Mouse (Mus musculus) bone marrow macrophage, adult 2 months (primary cell): ENCODE data around the gene Ldlrad1. TPM values are rescaled to one million over a fixed set of nuclear protein-coding genes. Genes with fewer than 3 reads are reported as not detected.

ENCODE experiments used
- H3K27ac ChIP-seq: 2 replicates; pipeline ENCODE4 v1.5.1; 2012; ENCODE audit warnings: low read depth, low read length; ENCODE audit not compliant: insufficient read depth
- H3K4me1 ChIP-seq: 2 replicates; pipeline ENCODE4 v1.6.1; 2012; ENCODE audit warnings: low read length; ENCODE audit not compliant: control insufficient read depth, insufficient read depth
- H3K4me3 ChIP-seq: 2 replicates; pipeline ENCODE4 v1.5.1; 2012; ENCODE audit warnings: mild to moderate bottlenecking, low read length, moderate library complexity; ENCODE audit not compliant: insufficient read depth
- CTCF ChIP-seq: IDR thresholded peaks from 2 replicates; pipeline ENCODE4 v1.5.1; 2012; ENCODE audit warnings: low read depth, mild to moderate bottlenecking, low read length, moderate library complexity
- POLR2A ChIP-seq: IDR thresholded peaks from 2 replicates; pipeline ENCODE4 v1.6.1; 2012; ENCODE audit warnings: mild to moderate bottlenecking, low read depth, low read length, borderline replicate concordance
- polyA plus RNA-seq: library from polyadenylated mRNA; stranded (reverse); fragments of >200 nt; gene quantifications from 2 replicates; pipeline ENCODE4 v1.2.4, GENCODE M21; 2012; ENCODE audit not compliant: missing spikeins, insufficient read depth, insufficient read length

The Ldlrad1 gene
- polyA plus RNA-seq, 1 experiment, result not detected

DNA sequence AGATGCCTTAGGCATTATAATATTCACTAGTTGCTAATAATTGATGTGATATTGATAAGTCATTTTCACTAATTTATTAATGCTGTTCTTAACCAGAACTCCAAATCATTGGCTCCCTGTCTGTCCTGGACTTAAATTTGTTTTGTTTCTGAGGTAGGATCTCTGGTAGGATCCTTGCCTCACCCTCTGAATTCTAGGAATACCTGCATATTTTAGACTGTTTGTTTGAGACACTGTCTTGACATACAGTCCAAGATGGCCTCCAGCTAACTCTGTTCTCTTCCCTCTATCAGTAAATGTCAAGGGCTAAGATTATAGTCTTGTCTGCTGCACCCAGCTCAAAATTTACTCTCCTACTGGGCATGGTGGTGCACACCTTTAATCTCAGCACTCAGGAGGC, 28.2 kb upstream of the Ldlrad1 start:
- H3K4me1 ChIP-seq, result peaks cover 30% of the 10 kb centered on the region
- no peak for TF ChIP-seq POLR2A
- no peak for TF ChIP-seq CTCF
- H3K27ac ChIP-seq, result no peak overlapping the region
- no peak overlapping the region; the same call in 1 of the 2 replicates for H3K4me3 ChIP-seq

- Histone ChIP-seq H3K4me1 (peaks cover 24% of the 10 kb centered on the region), H3K4me3 (no peak overlapping the region), H3K27ac (no peak overlapping the region)
- TF ChIP-seq CTCF (no peak), POLR2A (no peak)
These were observed 27.1 kb upstream of the Ldlrad1 start for GRCm38 (mm10) chr4:107181866-107182265.

- Histone ChIP-seq H3K4me3 (no peak overlapping the region), H3K27ac (no peak overlapping the region), H3K4me1 (peaks cover 22% of the 10 kb centered on the region)
- TF ChIP-seq CTCF, result no peak
- no peak for TF ChIP-seq POLR2A
These were observed 26.2 kb upstream of the Ldlrad1 start for GRCm38 (mm10) chr4:107182796-107183195.

DNA sequence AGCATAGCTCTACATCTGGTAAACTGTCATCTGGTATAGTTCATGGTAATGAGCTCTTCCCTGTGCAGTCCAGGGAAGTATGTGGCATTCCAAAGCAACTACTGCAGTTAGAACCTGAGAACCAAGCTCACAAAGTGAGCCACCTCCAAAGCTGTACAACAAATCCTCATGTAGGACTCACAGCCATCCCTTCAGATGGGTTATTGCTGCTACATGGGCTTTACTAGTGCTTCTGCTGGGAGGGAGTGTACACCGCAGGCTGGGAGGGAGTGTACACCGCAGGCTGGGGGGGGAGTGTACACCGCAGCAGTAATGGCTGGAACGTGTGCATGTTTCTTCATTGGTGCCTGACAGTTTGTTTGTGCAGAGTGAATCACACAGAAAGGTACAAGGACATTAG, 25.8 kb upstream of the Ldlrad1 start:
- Histone ChIP-seq H3K27ac (no peak overlapping the region), H3K4me1 (peaks cover 22% of the 10 kb centered on the region), H3K4me3 (no peak overlapping the region)
- TF ChIP-seq CTCF (no peak), POLR2A (no peak)

GRCm38 (mm10) chr4:107185703-107186102, 23.3 kb upstream of the Ldlrad1 start:
- H3K4me3 ChIP-seq, result no peak overlapping the region
- TF ChIP-seq CTCF (no peak), POLR2A (no peak)
- peaks cover 19% of the 10 kb centered on the region for H3K4me1 ChIP-seq
- no peak overlapping the region for H3K27ac ChIP-seq

DNA sequence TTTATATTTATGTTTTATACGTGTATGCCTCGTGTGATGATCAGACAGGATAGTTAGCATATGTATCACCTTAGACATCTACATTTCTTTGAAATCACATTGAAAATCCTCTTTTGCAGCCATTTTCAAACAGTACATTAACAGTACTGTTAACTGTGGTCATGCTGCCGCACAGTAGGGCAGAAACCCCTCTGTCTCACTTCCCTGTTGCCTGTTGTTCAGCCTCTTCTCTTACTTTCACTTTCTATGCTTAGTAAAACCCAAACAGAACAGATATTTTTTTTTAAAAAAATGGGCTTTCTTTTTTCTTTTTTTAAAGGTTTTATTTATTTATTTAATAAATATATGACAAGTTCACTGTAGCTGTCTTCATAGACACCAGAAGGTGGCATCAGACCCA, 15.1 kb upstream of the Ldlrad1 start:
- no peak overlapping the region for H3K27ac ChIP-seq
- no peak overlapping the region for H3K4me3 ChIP-seq
- H3K4me1 ChIP-seq, result peaks cover 4% of the 10 kb centered on the region
- no peak for TF ChIP-seq POLR2A
- TF ChIP-seq CTCF, result no peak

GRCm38 (mm10) chr4:107196454-107196853, 12.5 kb upstream of the Ldlrad1 start:
- Histone ChIP-seq H3K4me3 (no peak overlapping the region), H3K27ac (no peak overlapping the region), H3K4me1 (no peaks in the 10 kb centered on the region)
- no peak for TF ChIP-seq POLR2A
- no peak for TF ChIP-seq CTCF

- Histone ChIP-seq H3K27ac (no peak overlapping the region), H3K4me3 (no peak overlapping the region), H3K4me1 (no peaks in the 10 kb centered on the region)
- TF ChIP-seq CTCF (no peak), POLR2A (no peak)
These were observed 10.9 kb upstream of the Ldlrad1 start for GRCm38 (mm10) chr4:107198072-107198471.

- no peak overlapping the region for H3K4me3 ChIP-seq
- H3K27ac ChIP-seq, result no peak overlapping the region
- no peaks in the 10 kb centered on the region for H3K4me1 ChIP-seq
- TF ChIP-seq POLR2A (no peak), CTCF (no peak)
These were observed 7.2 kb upstream of the Ldlrad1 start for GRCm38 (mm10) chr4:107201779-107202178.

- no peaks in the 10 kb centered on the region for H3K4me1 ChIP-seq
- TF ChIP-seq CTCF (no peak), POLR2A (no peak)
- H3K27ac ChIP-seq, result no peak overlapping the region
- H3K4me3 ChIP-seq, result no peak overlapping the region
These were observed 6.0 kb upstream of the Ldlrad1 start for GRCm38 (mm10) chr4:107203001-107203400.

GRCm38 (mm10) chr4:107207016-107207415, 2.0 kb upstream of the Ldlrad1 start:
- Histone ChIP-seq H3K27ac (no peak overlapping the region), H3K4me1 (peaks cover 2% of the 10 kb centered on the region; the same call in 1 of the 2 replicates), H3K4me3 (no peak overlapping the region)
- TF ChIP-seq CTCF (no peak), POLR2A (no peak)
